Mouse (Mus musculus) urinary bladder, adult 2 months (tissue): ENCODE results near the gene Olfr684. TPM values are rescaled to one million over a fixed set of nuclear protein-coding genes. Genes with fewer than 3 reads are reported as not detected.

Source experiments
- DNase-seq: peaks from one replicate; pipeline ENCODE4 v3.0.0; 2022; ENCODE audit warnings: low spot score
- polyA plus RNA-seq: library from polyadenylated mRNA; depleted of rRNA; stranded (reverse); fragments of >200 nt; gene quantifications from 2 replicates; pipeline ENCODE4 v1.2.3, GENCODE M21; 2012; rRNA removed

Olfr684 gene
- polyA plus RNA-seq, result not detected in 2 replicates

GRCm38 (mm10) chr7:105163553-105163952 is at the start of gene Olfr684:
Gene Olfr684, minus strand, starts transcription at chr7:105163653.
- DNase-seq, result no peak

DNA sequence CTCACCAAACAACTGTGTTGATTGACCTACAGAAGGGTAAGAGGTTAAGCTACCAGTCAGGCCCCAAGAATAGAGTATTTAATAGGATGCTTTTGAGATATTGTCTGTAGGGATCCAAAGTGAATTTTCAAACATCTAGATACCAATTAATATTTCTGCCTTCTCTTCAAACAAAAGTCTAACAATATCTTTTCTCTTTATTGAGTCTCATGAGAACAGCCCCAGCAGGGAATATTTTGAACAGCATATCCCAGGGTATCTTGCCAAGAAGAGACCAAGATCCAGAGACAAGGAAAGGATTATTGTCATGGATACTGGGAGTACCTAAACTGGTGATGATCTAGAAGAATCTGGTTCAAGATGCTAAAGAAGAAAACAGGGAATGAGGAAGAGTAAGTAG is 43.9 kb upstream of the Olfr684 start, which contains the start of gene Olfr686:
Olfr686 (minus strand) TSS at position 101 of the 400 bp plus-strand sequence.
- DNase-seq, result no peak

- no peak for DNase-seq
Observed at GRCm38 (mm10) chr7:105185912-105186311, 22.5 kb upstream of the Olfr684 start, which contains the start of gene Olfr685. Gene Olfr685, minus strand, starts transcription at chr7:105186012.

- no peak for DNase-seq
Observed at GRCm38 (mm10) chr7:105170773-105171172, 7.3 kb upstream of the Olfr684 start.

DNA sequence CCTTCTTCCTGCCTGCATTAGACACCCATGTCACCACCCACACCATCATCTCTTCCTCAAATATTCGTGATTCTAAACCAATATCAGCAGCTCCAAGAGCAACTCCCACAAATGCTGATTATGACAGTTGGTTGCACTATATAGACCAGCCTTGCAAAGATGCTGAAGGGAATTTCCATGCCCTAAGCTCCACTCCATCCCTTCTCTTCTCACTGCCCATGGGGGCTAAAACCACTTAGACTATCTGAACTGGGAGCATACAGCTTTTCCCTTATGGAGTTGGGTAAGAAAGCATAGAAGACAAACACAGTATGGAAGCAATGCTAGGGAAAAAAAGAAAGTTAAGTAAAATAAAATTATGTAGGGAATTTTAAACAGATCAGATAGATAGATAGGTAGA is 16.5 kb downstream of the Olfr684 start, which contains the start of gene Olfr683:
Olfr683 (minus strand) TSS at position 101 of the 400 bp plus-strand sequence.
- no peak for DNase-seq

- DNase-seq, result no peak
Observed at GRCm38 (mm10) chr7:105141275-105141674, 22.2 kb downstream of the Olfr684 start.

DNA sequence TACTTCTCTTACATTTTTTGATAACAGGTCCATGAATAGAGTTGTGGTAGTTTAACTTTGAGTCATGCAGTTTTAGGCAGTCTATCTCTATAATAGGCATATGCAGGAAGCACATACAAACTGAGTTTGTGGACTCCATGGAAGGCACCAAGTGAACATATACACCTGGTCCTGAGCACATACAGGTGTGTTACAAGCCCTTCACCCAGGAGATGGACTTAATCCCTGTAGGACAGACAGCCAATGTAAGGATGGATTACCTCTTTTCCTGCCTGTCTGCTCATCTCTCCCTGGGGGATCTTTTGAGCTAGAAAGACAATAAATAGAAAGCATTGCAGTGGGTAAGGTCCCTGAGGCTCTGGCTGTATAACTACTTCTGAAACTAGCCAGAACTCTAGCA is 46.9 kb downstream of the Olfr684 start, which contains the start of gene Olfr681:
Olfr681 (plus strand) TSS at position 301 of the 400 bp plus-strand sequence.
- no peak for DNase-seq

Other genes with a start within 250 kb of the Olfr684 start
- gene Olfr667, start 242.2 kb downstream of the Olfr684 start, polyA plus RNA-seq, result not detected in 2 replicates
- gene Olfr668, start 235.6 kb downstream of the Olfr684 start, polyA plus RNA-seq, result not detected in 2 replicates
- gene Olfr669, start 229.4 kb downstream of the Olfr684 start, polyA plus RNA-seq, result not detected in 2 replicates
- gene Olfr670, start 201.0 kb downstream of the Olfr684 start, polyA plus RNA-seq, result not detected in 2 replicates
- not detected in 2 replicates for gene Olfr671, start 184.5 kb downstream of the Olfr684 start, polyA plus RNA-seq
- gene Olfr672, start 161.6 kb downstream of the Olfr684 start, polyA plus RNA-seq, result not detected in 2 replicates
- gene Olfr675, start 135.2 kb downstream of the Olfr684 start, polyA plus RNA-seq, result not detected in 2 replicates
- gene Olfr676, start 131.0 kb downstream of the Olfr684 start, polyA plus RNA-seq, result not detected in 2 replicates
- not detected in 2 replicates for gene Olfr677, start 112.3 kb downstream of the Olfr684 start, polyA plus RNA-seq
- gene Olfr678, start 99.2 kb downstream of the Olfr684 start, polyA plus RNA-seq, result not detected in 2 replicates
- gene Olfr679, start 82.4 kb downstream of the Olfr684 start, polyA plus RNA-seq, result not detected in 2 replicates
- not detected in 2 replicates for gene Olfr680-ps1, start 70.8 kb downstream of the Olfr684 start, polyA plus RNA-seq
- gene Olfr681, start 46.8 kb downstream of the Olfr684 start, polyA plus RNA-seq, result not detected in 2 replicates
- gene Olfr683, start 16.6 kb downstream of the Olfr684 start, polyA plus RNA-seq, result not detected in 2 replicates
- gene Olfr685, start 22.4 kb upstream of the Olfr684 start, polyA plus RNA-seq, result not detected in 2 replicates
- not detected in 2 replicates for gene Olfr686, start 43.8 kb upstream of the Olfr684 start, polyA plus RNA-seq
- gene Olfr688, start 124.4 kb upstream of the Olfr684 start, polyA plus RNA-seq, result not detected in 2 replicates
- gene Olfr689, start 147.5 kb upstream of the Olfr684 start, polyA plus RNA-seq, result not detected in 2 replicates
- not detected in 2 replicates for gene Olfr690, start 170.5 kb upstream of the Olfr684 start, polyA plus RNA-seq
- 0.03 TPM in 1 of 2 replicates, not detected in the other for gene Olfr691, start 178.6 kb upstream of the Olfr684 start, polyA plus RNA-seq
- gene Olfr692, start 204.6 kb upstream of the Olfr684 start, polyA plus RNA-seq, result not detected in 2 replicates
- not detected in 2 replicates for gene Gm5901, start 211.4 kb upstream of the Olfr684 start, polyA plus RNA-seq
- gene Fam160a2, start 236.4 kb upstream of the Olfr684 start, polyA plus RNA-seq, result 28.4 and 31.5 TPM in 2 replicates
- gene Cnga4, start 240.9 kb upstream of the Olfr684 start, polyA plus RNA-seq, result 0.04 and 0.10 TPM in 2 replicates